Mouse (Mus musculus): ENCODE data around the gene Inpp5f.
"Not testable (repeated sequence)": the region's sequence is repeated elsewhere in the genome, so short reads cannot be mapped to it uniquely, and the experiment has no call there.

The Inpp5f gene

DNA sequence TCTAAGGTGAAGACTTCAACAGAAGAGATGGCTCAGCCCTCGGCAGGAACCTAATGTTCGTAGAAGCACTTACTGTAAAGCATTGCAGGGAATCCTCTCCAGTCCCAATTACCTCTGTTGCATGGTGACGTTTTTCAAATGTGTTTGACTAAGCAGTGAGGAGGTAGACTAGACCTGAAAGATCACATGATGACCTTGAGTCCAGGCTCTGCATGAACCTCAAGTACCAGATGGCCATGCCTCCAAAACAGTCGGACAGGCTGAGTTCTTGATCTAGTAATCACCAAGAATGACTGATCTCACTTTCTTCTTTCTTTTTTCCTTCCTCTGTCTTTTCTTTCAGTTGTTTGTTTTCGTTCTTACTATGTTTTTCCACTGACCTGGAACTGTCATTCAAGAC, 31.3 kb downstream of the Inpp5f start:
- no peak for DNase-seq (ENCODE audit: extremely low spot score, low read depth, low spot score)

DNA sequence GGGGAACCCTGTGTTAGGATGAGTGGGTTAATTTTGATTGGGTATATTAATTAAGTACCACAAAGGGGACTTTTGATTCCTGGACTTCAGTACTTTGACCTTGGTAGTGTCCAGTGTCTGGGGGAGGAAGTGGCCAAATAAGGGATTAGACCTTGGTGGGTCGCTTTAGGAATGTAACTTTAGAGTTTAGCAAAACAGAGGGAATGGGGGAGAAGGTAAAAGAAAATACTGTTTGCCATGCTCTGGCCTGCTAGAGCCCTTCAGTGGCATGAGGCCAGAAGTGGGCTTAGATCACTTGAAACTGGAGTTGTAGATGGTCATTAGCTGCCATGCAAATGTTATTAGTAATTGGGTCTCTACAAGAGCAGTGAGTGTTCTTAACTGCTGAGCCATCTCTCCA, 45.8 kb downstream of the Inpp5f start:
- DNase-seq (ENCODE audit: extremely low spot score, low read depth, low spot score): no peak

DNA sequence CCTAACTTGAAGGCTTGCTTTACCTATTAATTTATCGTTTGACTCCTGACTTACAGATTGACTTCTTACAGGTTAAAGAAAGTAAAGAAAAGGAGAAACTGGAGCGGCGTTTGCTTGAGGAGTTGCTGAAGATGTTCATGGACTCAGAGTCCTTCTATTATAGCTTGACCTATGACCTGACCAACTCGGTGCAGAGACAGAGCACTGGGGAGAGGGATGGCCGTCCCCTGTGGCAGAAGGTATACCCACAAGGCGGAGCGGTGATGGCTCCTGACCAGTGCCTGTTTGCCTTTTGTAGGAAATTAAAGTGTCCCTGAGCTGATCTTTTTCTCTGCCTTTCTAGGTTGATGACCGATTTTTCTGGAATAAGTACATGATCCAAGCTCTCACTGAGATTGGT, 52.8 kb downstream of the Inpp5f start:
- no peak for DNase-seq (ENCODE audit: extremely low spot score, low read depth, low spot score)

- no peak for DNase-seq (ENCODE audit: extremely low spot score, low read depth, low spot score)
Measured at GRCm38 (mm10) chr7:128664861-128665377, 53.8 kb downstream of the Inpp5f start.

- DNase-seq (ENCODE audit: extremely low spot score, low read depth, low spot score): no peak
Measured at GRCm38 (mm10) chr7:128667788-128668187, 56.7 kb downstream of the Inpp5f start.

DNA sequence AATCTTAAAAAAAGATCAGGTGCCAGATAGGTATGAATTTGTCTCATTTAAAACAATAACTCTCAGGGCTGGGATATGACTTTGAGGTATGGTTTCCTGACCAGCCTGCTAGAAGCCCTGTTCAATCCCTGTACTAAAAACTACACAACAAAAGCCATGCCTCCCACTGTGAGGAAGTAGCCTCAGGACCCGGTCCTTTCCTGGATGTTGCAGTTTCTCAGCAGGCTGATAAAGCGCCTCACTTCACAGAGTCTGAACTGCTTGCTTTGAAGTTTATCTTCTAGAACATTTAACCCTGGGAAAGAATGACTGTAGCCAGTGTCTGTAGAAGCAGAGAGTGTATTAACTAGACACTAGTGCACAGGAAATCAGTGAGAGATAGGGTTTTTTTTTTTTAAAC, 57.7 kb downstream of the Inpp5f start:
- no peak for DNase-seq (ENCODE audit: extremely low spot score, low read depth, low spot score)

DNA sequence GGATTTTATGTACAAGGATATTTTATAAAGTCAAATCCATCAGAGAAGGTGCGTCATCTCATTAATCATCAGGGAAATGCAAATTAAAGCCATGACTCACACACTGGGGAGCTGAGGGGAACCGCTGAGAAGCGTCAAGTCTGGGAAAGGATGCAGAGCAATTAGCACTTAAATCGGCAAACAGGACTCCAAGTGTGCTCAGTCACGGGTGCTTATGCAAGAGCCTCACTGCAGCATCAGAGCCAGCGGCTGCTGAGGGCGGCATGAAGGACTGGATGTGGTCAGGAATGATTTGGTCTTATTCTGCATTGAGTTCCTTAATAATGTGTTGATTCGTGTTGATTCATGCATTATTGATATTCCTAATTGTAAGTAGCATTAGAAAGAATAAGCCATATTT, 60.8 kb downstream of the Inpp5f start:
- DNase-seq (ENCODE audit: extremely low spot score, low read depth, low spot score): no peak

DNA sequence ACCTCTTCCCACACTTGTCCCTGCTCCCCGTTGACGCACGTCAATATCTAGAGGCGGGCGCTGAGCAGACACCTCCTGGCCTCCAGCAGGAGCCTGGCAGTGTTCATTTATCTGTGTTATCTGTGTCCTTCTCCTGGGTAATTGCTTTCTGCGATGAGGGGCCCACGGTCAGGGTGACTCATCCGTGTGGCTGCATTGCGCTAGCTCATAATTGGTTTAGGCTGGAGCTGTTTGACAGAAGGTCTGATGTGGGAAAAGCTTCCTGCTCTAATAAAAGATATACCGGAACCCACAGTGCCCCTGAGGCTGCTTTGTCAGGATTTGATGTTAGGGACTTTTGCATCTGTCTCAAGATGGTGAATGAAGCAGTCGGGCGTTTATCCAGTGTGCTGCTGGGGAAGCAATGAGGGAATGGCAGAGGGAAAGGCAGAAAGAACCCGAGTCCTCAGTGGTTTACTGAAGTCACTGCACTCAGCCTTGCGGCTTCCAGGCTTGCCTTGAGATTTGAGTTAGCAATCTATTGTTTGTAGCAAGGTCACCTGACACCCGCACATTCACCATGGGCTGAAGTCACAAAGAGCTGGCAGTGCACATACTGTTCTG, 61.4 kb downstream of the Inpp5f start:
- no peak for DNase-seq (ENCODE audit: extremely low spot score, low read depth, low spot score)

DNA sequence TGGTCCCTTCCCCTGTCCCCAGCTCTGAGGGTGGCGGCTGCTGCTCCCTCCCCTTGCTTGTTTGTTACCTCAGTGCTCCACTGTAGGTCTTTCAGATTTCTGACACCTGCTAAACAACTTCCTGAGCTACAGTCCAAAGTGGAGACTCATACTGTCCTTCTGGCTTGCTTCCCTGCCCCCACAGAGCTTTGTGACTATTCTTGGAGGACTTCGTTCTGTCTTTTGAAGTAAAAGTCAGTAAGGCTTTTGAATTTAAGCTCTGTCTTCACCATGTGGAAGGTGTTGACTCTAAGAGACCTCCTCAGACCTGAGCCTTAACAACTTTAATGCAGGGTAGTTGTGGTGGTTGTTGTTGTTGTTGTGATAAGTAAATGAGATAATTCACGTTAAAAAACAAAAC, 67.4 kb downstream of the Inpp5f start:
- no peak for DNase-seq (ENCODE audit: extremely low spot score, low read depth, low spot score)

GRCm38 (mm10) chr7:128687821-128688564, 76.9 kb downstream of the Inpp5f start:
- no peak for DNase-seq (ENCODE audit: extremely low spot score, low read depth, low spot score)

DNA sequence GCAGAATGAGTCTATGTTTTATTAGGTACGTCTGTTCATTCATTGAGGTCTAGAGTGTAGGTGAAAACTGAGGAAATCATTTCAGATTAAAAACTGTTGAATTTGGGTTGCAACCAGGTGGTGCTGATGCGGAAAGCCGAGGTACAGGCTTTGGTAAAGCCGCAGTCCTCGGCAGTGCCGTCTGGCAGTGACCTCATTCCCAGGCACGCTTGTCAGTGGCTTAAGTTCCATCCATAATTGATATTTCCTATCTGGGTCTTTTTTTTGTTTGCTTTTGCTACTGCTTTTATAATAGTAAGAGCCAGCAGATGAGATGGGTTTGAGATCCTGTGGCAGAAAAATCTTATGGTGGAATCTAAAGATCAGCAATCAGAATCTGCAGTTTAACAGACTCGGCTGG, 78.2 kb downstream of the Inpp5f start:
- DNase-seq (ENCODE audit: extremely low spot score, low read depth, low spot score): no peak

DNA sequence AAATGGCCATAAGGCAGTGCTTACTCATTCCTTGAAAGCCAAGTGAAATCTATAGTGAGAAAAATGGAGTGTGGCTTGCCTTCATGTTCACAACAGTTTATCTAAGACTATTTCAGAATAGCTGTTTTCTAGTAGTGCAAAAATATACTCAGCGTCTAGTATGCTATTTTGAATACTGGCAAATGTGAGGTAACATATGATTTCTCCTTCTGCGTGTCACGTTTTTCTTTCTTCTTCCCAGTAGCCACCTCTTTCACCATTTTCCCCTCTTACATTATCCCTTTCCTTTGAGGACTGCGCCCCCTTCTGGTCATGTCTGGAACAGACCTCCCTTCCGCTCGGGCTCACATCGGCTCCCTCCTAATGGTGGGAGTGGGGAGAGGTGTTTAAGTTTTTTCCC, 78.9 kb downstream of the Inpp5f start:
- DNase-seq (ENCODE audit: extremely low spot score, low read depth, low spot score): peak; percentile 60

DNA sequence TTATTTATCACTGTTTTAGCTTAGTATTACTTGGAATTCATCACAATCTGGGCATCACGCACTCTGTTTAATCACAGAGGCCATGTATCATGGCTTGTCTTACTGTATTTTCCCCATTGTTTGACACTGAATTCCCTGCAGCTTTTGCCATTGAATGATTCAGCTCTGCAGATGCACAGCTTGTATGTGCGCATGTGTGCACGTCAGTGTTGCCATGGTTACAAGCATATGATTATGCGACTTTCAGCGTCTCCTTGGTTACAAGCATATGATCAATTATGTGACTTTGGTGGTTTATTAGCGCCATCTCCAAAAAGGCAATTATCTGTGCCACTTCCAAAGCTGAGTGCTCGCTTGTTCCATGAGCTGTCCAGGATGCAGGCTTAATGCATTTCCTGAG, 79.7 kb downstream of the Inpp5f start:
- no peak for DNase-seq (ENCODE audit: extremely low spot score, low read depth, low spot score)

DNA sequence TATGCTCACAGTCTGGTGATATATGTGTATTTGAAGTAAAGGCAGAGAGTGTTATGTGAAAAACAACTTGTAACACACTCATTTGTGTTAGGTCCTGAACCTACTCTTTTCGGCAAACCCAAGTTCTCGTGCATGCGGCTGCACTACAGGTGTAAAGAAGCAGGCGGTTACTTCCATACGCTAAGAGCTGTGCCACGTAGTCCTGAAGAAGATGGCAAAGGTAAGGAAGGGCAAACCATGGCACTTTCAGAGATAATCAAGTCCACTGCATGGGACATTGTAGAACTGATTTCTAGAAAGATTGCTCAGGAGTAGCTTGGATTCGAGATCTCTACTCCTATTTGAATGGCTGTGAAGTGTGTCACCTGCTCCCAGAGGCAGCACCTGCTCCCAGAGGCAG, 81.0 kb downstream of the Inpp5f start:
- DNase-seq (ENCODE audit: extremely low spot score, low read depth, low spot score): no peak

GRCm38 (mm10) chr7:128694848-128695247, 83.7 kb downstream of the Inpp5f start:
- no peak for DNase-seq (ENCODE audit: extremely low spot score, low read depth, low spot score)

DNA sequence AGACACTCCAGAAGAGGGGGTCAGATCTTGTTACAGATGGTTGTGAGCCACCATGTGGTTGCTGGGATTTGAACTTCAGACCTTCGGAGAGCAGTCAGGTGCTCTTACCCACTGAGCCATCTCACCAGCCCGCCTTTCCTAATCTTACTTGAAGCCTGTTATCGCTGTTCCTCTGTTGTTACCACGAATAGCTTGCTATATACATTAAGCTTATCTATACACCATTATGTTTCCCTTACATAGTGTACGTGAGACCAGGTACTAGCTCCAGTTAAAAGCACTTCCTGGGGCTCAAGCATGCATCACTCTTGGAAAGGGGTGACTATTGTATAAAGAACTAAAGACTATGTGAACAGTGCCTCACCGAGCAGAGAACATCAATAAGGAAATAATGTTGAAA, 88.8 kb downstream of the Inpp5f start:
- not testable (repeated sequence) for DNase-seq (ENCODE audit: extremely low spot score, low read depth, low spot score)

DNA sequence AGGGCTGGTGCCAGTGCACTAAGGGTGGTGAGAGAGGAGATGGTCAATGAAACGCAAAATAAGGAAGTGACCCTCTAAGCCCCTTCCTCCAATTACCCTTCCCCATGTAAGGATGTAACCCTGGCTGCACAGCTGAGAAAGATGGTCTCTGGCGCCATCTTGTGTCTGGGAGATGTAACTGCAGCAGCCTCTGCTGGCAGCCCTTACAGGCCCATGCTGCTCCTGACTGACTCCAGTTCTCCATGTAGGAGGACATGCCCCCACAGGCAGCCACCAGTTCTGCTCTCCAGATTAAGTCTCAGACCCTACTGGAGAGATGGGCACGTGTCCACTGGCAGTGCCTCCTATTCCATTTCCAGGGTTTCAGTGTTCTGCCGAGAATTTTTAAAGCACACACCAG, 94.6 kb downstream of the Inpp5f start:
- peak; percentile 30 for DNase-seq (ENCODE audit: extremely low spot score, low read depth, low spot score)

DNA sequence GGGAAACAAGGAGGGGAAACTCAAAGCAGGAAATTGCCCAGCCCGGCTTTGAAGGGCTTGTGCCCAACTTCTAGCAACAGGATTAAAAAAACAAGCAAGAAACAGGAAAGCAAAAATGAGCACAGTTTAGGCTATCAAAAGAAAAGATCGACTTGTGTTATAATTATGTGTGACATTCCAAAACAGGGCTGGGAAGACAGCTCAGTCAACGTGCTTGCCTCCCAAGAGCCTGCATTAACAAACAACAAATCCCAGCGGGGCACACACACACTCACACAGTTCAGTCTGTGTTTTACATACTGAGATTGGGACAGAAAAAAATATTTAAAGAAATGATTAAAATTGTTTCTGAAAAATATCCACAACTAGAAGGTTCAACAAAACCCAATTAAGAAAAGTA, 106.9 kb downstream of the Inpp5f start:
- DNase-seq (ENCODE audit: extremely low spot score, low read depth, low spot score): no peak

DNA sequence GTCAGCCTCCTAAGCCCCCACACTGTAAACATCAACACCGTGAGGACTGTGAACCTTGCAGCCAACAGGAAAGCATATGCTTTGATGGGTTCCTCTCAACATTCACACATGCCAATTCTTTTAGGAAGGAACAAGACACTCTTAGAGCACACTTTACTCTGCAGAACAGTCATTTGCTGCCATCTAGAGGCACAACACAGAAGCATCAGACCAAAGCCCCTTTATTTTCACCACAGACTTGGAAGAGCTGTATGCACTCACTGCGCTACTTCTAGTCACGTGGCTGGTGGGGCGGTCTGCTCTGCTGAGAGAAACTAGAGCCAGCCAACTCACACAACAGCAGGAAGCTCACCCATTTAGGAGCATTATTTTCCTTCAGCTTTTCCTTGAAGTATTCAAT, 113.6 kb downstream of the Inpp5f start:
- peak; percentile 47 for DNase-seq (ENCODE audit: extremely low spot score, low read depth, low spot score)

DNA sequence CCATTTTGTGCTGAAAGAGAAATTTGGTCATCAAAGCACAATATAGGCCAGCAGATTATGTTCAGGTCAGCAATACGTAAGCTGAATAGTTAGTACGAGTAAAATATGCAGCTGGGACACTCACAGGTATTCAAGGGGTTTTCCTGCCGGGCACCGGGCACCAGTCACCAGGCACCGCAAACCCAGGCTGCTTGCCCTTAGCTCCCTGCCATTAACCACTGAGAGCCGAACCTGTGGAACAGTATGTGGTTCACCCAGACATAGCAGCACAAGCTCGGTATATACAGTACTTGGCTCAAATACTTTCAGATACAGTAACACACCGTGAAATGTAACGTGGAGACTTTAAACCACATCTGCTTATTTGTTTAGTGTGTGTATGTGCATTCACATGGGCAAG, 114.1 kb downstream of the Inpp5f start:
- no peak for DNase-seq (ENCODE audit: extremely low spot score, low read depth, low spot score)

- no peak for DNase-seq (ENCODE audit: extremely low spot score, low read depth, low spot score)
Measured at GRCm38 (mm10) chr7:128726999-128727398, 115.9 kb downstream of the Inpp5f start.

DNA sequence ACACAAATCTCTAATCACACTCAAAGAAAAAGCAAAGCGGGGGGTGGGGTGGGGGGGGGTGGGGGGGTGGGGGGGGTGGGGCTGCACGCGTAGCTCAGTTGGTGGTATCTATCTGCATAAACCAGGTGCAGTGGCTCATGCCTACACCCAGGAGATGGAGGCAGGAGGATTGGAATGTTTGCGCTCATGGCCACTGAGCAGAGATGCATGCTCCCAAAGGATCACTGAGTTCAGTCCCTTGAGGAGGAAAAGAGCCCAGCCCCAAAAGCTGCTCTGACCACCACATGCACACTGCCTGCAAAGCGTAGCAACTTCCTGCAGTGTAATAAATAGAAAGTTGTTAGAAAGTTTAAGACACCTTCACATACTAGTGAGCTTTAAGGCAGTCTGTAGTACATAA, 116.6 kb downstream of the Inpp5f start:
- no peak for DNase-seq (ENCODE audit: extremely low spot score, low read depth, low spot score)

DNA sequence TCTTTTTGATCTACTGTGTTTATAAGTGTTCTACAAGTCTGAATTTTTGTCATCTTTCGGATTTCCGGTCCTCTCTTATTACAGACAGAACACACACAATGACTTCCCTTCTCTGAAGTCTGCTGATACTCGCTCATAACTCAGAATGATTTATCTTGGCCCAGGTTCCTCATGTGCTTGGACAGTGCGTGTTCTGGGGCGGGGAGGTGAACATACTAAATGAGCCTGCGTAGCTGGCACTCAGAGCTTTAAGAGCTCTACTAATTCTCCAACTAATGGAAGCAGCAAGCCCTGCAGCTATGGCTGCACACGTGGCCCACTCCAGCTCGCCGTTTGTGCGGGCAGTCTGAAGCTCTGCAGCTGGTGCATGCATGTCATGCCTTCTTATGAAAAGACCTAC, 117.6 kb downstream of the Inpp5f start:
- DNase-seq (ENCODE audit: extremely low spot score, low read depth, low spot score): no peak

Data from hindlimb bud, embryonic 11.5 days (tissue).